Mouse (Mus musculus) heart, postnatal 0 days (tissue): Measurements from ENCODE around the gene Stard13.

Experiments used
- CTCF ChIP-seq: IDR thresholded peaks from 2 replicates; pipeline ENCODE4 v1.5.1; 2016; ENCODE audit warnings: antibody characterized with exemption, control low read depth, low read depth
- EP300 ChIP-seq: IDR thresholded peaks from 2 replicates; pipeline ENCODE4 v1.6.1; 2016; ENCODE audit warnings: antibody characterized with exemption, low read depth

DNA sequence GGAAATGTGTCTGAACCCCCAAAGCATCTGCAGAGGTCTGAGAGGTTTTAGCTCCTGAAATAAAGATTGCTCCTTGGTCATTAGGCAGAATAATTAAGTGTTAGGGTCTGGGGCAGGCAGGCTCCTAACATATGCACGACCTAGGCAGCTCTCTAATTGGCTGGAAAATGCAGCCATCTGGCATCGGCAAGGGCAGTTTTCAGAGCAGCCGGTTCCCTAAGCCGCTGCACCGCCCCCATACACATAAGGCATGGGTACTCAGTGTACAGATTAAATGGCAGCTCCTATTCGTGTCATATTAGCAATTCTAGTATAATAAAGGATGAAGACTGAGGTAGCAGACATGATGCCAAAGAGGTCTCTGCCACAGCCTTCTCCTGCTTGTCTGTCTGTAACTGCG lies 206.5 kb downstream of the Stard13 start:
- TF ChIP-seq CTCF (no peak), EP300 (no peak)
